Mouse (Mus musculus): ENCODE results near the gene Gamt.
A peak's percentile ranks its signal among the peaks of the same experiment; 100 is the strongest.
"Not testable (repeated sequence)": the region's sequence is repeated elsewhere in the genome, so short reads cannot be mapped to it uniquely, and the experiment has no call there.

The Gamt gene

GRCm38 (mm10) chr10:80237020-80237419 is 23.8 kb downstream of the Gamt start:
- Histone ChIP-seq H3K36me3 (ENCODE audit: insufficient read depth, low read length) (peaks cover 100% of the 10 kb centered on the region), H3K27me3 (ENCODE audit: insufficient read depth, low read length) (no peaks in the 10 kb centered on the region), H3K4me3 (replicated peaks; ENCODE audit: low read length) (no peak overlapping the region)

GRCm38 (mm10) chr10:80236145-80236825 is 24.5 kb downstream of the Gamt start:
- no peak for TF ChIP-seq POU5F1 (IDR thresholded peaks at IDR 0.05; ENCODE audit: borderline replicate concordance, low read length)
- no peak for TF ChIP-seq NANOG (IDR thresholded peaks at IDR 0.05; ENCODE audit: borderline replicate concordance, low read length)
- no peak for TF ChIP-seq CTCF (conservative IDR thresholded peaks at IDR 0.05; ENCODE audit: low read length)
- Histone ChIP-seq H3K36me3 (ENCODE audit: insufficient read depth, low read length) (peaks cover 100% of the 10 kb centered on the region), H3K9me3 (ENCODE audit: low read length) (no peaks in the 10 kb centered on the region), H3K27me3 (ENCODE audit: insufficient read depth, low read length) (no peaks in the 10 kb centered on the region), H3K4me1 (replicated peaks; ENCODE audit: low read depth, low read length) (peaks cover 64% of the 10 kb centered on the region), H3K4me3 (replicated peaks; ENCODE audit: low read length) (no peak overlapping the region)

More at GRCm38 (mm10) chr10:80237020-80237419, 23.8 kb downstream of the Gamt start:
- Histone ChIP-seq H3K4me1 (replicated peaks; ENCODE audit: low read depth, low read length) (peaks cover 60% of the 10 kb centered on the region), H3K9me3 (ENCODE audit: low read length) (no peaks in the 10 kb centered on the region)
- TF ChIP-seq POU5F1 (IDR thresholded peaks at IDR 0.05; ENCODE audit: borderline replicate concordance, low read length): no peak
- TF ChIP-seq CTCF (conservative IDR thresholded peaks at IDR 0.05; ENCODE audit: low read length): no peak
- no peak for TF ChIP-seq NANOG (IDR thresholded peaks at IDR 0.05; ENCODE audit: borderline replicate concordance, low read length)

- Histone ChIP-seq H3K36me3 (ENCODE audit: insufficient read depth, low read length) (peaks cover 57% of the 10 kb centered on the region), H3K27me3 (ENCODE audit: insufficient read depth, low read length) (no peaks in the 10 kb centered on the region), H3K9me3 (ENCODE audit: low read length) (no peaks in the 10 kb centered on the region), H3K4me3 (replicated peaks; ENCODE audit: low read length) (peak overlapping the region; percentile 92), H3K4me1 (replicated peaks; ENCODE audit: low read depth, low read length) (peaks cover 68% of the 10 kb centered on the region)
- TF ChIP-seq POU5F1 (IDR thresholded peaks at IDR 0.05; ENCODE audit: borderline replicate concordance, low read length) (no peak), NANOG (IDR thresholded peaks at IDR 0.05; ENCODE audit: borderline replicate concordance, low read length) (no peak), CTCF (conservative IDR thresholded peaks at IDR 0.05; ENCODE audit: low read length) (no peak)
Measured at GRCm38 (mm10) chr10:80227877-80228775, 32.7 kb downstream of the Gamt start.

- H3K27me3 ChIP-seq (ENCODE audit: insufficient read depth, low read length): no peaks in the 10 kb centered on the region
- TF ChIP-seq NANOG (IDR thresholded peaks at IDR 0.05; ENCODE audit: borderline replicate concordance, low read length): no peak
- TF ChIP-seq CTCF (conservative IDR thresholded peaks at IDR 0.05; ENCODE audit: low read length): no peak
- no peak for TF ChIP-seq POU5F1 (IDR thresholded peaks at IDR 0.05; ENCODE audit: borderline replicate concordance, low read length)
- H3K4me3 ChIP-seq (replicated peaks; ENCODE audit: low read length): peak overlapping the region; percentile 92
- H3K9me3 ChIP-seq (ENCODE audit: low read length): no peaks in the 10 kb centered on the region
- H3K4me1 ChIP-seq (replicated peaks; ENCODE audit: low read depth, low read length): peaks cover 65% of the 10 kb centered on the region
- peaks cover 47% of the 10 kb centered on the region for H3K36me3 ChIP-seq (ENCODE audit: insufficient read depth, low read length)
Measured at GRCm38 (mm10) chr10:80227166-80227539, 33.7 kb downstream of the Gamt start.

GRCm38 (mm10) chr10:80226416-80227165 is 34.2 kb downstream of the Gamt start, which contains the start of gene Mum1:
Mum1 (plus strand) TSS chr10:80226434.
- H3K4me1 ChIP-seq (replicated peaks; ENCODE audit: low read depth, low read length): peaks cover 65% of the 10 kb centered on the region
- peak within 1 kb of the TSS; percentile 92 for H3K4me3 ChIP-seq (replicated peaks; ENCODE audit: low read length)
- H3K27me3 ChIP-seq (ENCODE audit: insufficient read depth, low read length): no peaks in the 10 kb centered on the region
- TF ChIP-seq POU5F1 (IDR thresholded peaks at IDR 0.05; ENCODE audit: borderline replicate concordance, low read length) (no peak), CTCF (conservative IDR thresholded peaks at IDR 0.05; ENCODE audit: low read length) (no peak), NANOG (IDR thresholded peaks at IDR 0.05; ENCODE audit: borderline replicate concordance, low read length) (no peak)
- H3K9me3 ChIP-seq (ENCODE audit: low read length): no peaks in the 10 kb centered on the region
- H3K36me3 ChIP-seq (ENCODE audit: insufficient read depth, low read length): peaks cover 42% of the 10 kb centered on the region

GRCm38 (mm10) chr10:80226071-80226415 is 34.8 kb downstream of the Gamt start:
- H3K9me3 ChIP-seq (ENCODE audit: low read length): no peaks in the 10 kb centered on the region
- TF ChIP-seq NANOG (IDR thresholded peaks at IDR 0.05; ENCODE audit: borderline replicate concordance, low read length): no peak
- TF ChIP-seq CTCF (conservative IDR thresholded peaks at IDR 0.05; ENCODE audit: low read length): no peak
- TF ChIP-seq POU5F1 (IDR thresholded peaks at IDR 0.05; ENCODE audit: borderline replicate concordance, low read length): no peak
- H3K36me3 ChIP-seq (ENCODE audit: insufficient read depth, low read length): peaks cover 37% of the 10 kb centered on the region
- peaks cover 67% of the 10 kb centered on the region for H3K4me1 ChIP-seq (replicated peaks; ENCODE audit: low read depth, low read length)
- H3K27me3 ChIP-seq (ENCODE audit: insufficient read depth, low read length): no peaks in the 10 kb centered on the region
- peak overlapping the region; percentile 64 for H3K4me3 ChIP-seq (replicated peaks; ENCODE audit: low read length)

GRCm38 (mm10) chr10:80223137-80223536 is 37.7 kb downstream of the Gamt start:
- H3K36me3 ChIP-seq (ENCODE audit: insufficient read depth, low read length); H3K27me3 ChIP-seq (ENCODE audit: insufficient read depth, low read length); H3K9me3 ChIP-seq (ENCODE audit: low read length); H3K4me3 ChIP-seq (replicated peaks; ENCODE audit: low read length): not testable (repeated sequence)
- H3K4me1 ChIP-seq (replicated peaks; ENCODE audit: low read depth, low read length): peaks cover 58% of the 10 kb centered on the region

- H3K4me1 ChIP-seq (replicated peaks; ENCODE audit: low read depth, low read length): peaks cover 49% of the 10 kb centered on the region
Measured at GRCm38 (mm10) chr10:80220676-80221075, 40.1 kb downstream of the Gamt start.

More at GRCm38 (mm10) chr10:80220676-80221075, 40.1 kb downstream of the Gamt start:
- no peak for TF ChIP-seq NANOG (IDR thresholded peaks at IDR 0.05; ENCODE audit: borderline replicate concordance, low read length)
- no peak for TF ChIP-seq CTCF (conservative IDR thresholded peaks at IDR 0.05; ENCODE audit: low read length)
- TF ChIP-seq POU5F1 (IDR thresholded peaks at IDR 0.05; ENCODE audit: borderline replicate concordance, low read length): no peak
- peak overlapping the region; percentile 56 for H3K4me3 ChIP-seq (replicated peaks; ENCODE audit: low read length)
- H3K36me3 ChIP-seq (ENCODE audit: insufficient read depth, low read length): no peaks in the 10 kb centered on the region
- H3K9me3 ChIP-seq (ENCODE audit: low read length): no peaks in the 10 kb centered on the region
- peaks cover 5% of the 10 kb centered on the region; the same call in 1 of the 2 replicates for H3K27me3 ChIP-seq (ENCODE audit: insufficient read depth, low read length)

Measured in E14TG2a.4 (cell line).